Mouse (Mus musculus): ENCODE measurements at regions not wholly inside any gene's neighbourhood (a gene's known extent, or its start where the extent isn't known, plus 50 kb on each side); places are given as distances from the start of the nearest gene placed in this dataset.

GRCm38 (mm10) chr15:56604266-56604665, 873.2 kb downstream of the Slc22a22 start:
- H3K4me1 ChIP-seq, result no peaks in the 10 kb centered on the region
- H3K4me2 ChIP-seq (replicated peaks), result no peak overlapping the region
- no peak overlapping the region for H3K27ac ChIP-seq (replicated peaks)
- ATAC-seq (ENCODE audit: insufficient number of reproducible peaks, low FRiP score, low TSS enrichment, low read depth), result no peak
- H3K36me3 ChIP-seq, result no peaks in the 10 kb centered on the region
- no peak overlapping the region for H3K9ac ChIP-seq
- no peaks in the 10 kb centered on the region for H3K27me3 ChIP-seq
- no peak overlapping the region for H3K4me3 ChIP-seq (replicated peaks)
- no peaks in the 10 kb centered on the region for H3K9me3 ChIP-seq (replicated peaks)
- WGBS, result 81% methylated on average over 3 of the region's 3 CpGs

GRCm38 (mm10) chr15:56592656-56593055, 884.8 kb downstream of the Slc22a22 start:
- Histone ChIP-seq H3K27ac (replicated peaks) (no peak overlapping the region), H3K9me3 (replicated peaks) (no peaks in the 10 kb centered on the region), H3K4me2 (replicated peaks) (no peak overlapping the region), H3K4me3 (replicated peaks) (no peak overlapping the region), H3K9ac (no peak overlapping the region), H3K27me3 (no peaks in the 10 kb centered on the region), H3K36me3 (no peaks in the 10 kb centered on the region), H3K4me1 (no peaks in the 10 kb centered on the region)
- no peak for ATAC-seq (ENCODE audit: insufficient number of reproducible peaks, low FRiP score, low TSS enrichment, low read depth)
- WGBS, result 31% methylated on average over 4 of the region's 4 CpGs

DNA sequence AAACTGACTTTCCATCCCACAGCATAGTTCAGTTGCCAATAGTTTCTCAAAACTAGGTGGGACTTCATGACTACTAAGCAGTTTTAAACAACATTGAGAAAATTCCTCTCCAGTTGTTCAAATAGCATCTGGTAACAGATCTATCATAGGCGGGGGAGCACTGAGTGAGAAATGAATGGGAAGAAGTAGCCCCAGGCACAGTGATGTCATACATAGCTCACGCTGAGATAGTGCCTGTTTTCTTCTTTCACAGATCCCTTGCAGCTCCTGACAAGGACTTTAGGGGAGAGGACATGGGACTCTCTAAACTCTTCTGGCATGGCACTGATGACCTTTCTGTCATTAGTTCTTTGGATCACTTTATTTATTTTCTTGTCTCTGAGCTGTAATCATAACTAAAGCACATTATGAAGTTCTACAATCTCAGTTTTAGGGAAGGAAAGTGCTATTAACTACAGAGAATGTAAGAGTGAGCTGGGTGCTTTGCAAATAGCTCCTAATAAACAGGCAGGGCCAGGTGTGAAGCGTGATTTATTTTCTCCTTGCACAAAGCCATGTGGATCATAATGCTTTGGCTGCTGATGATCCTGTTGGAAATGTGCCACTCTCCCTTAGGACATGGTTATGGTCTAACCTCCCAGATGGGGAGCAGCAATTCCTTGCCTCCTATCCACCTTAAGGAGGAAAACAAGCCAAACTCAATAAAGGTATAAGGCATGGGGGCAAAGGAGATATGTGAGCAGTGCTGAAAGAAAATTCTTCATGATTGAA, 896.5 kb downstream of the Slc22a22 start:
- 37% methylated on average over 3 of the region's 3 CpGs for WGBS
- Histone ChIP-seq H3K27me3 (no peaks in the 10 kb centered on the region), H3K9ac (no peak overlapping the region), H3K4me3 (replicated peaks) (no peak overlapping the region), H3K4me1 (no peaks in the 10 kb centered on the region), H3K9me3 (replicated peaks) (no peaks in the 10 kb centered on the region), H3K4me2 (replicated peaks) (no peak overlapping the region), H3K36me3 (no peaks in the 10 kb centered on the region), H3K27ac (replicated peaks) (no peak overlapping the region)
- no peak for ATAC-seq (ENCODE audit: insufficient number of reproducible peaks, low FRiP score, low TSS enrichment, low read depth)

DNA sequence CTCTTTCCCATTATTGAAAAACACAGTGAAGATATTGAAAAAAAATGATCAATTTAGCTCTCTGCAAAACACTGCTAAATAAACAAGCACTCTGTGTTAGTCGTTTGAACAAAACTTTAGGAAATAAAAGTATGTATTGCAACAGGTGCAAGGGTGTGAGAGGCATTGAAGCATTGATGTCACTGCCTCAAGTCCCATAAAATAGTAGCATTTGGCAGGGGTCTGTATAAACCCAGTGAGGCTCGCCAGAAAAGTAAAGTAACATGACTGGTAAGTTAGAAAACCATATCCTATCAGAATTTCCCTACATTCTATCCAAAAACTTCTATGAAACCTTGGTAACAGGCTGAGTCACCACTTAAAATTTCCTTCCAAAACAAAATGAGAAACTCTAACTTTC, 914.2 kb downstream of the Slc22a22 start:
- WGBS, result 49% methylated on average over 2 of the region's 2 CpGs

GRCm38 (mm10) chr15:56562785-56563184, 914.6 kb downstream of the Slc22a22 start:
- Histone ChIP-seq H3K36me3 (no peaks in the 10 kb centered on the region), H3K4me2 (replicated peaks) (no peak overlapping the region), H3K9me3 (replicated peaks) (no peaks in the 10 kb centered on the region), H3K9ac (no peak overlapping the region), H3K4me3 (replicated peaks) (no peak overlapping the region), H3K27me3 (no peaks in the 10 kb centered on the region), H3K4me1 (no peaks in the 10 kb centered on the region), H3K27ac (replicated peaks) (no peak overlapping the region)
- WGBS, result 28% methylated on average over 1 of the region's 1 CpGs
- ATAC-seq (ENCODE audit: insufficient number of reproducible peaks, low FRiP score, low TSS enrichment, low read depth), result no peak

More for the DNA sequence above, 914.2 kb downstream of the Slc22a22 start:
- no peak overlapping the region for H3K4me2 ChIP-seq (replicated peaks)
- no peak overlapping the region for H3K9ac ChIP-seq
- no peaks in the 10 kb centered on the region for H3K4me1 ChIP-seq
- ATAC-seq (ENCODE audit: insufficient number of reproducible peaks, low FRiP score, low TSS enrichment, low read depth), result no peak
- H3K27me3 ChIP-seq, result no peaks in the 10 kb centered on the region
- H3K27ac ChIP-seq (replicated peaks), result no peak overlapping the region
- H3K4me3 ChIP-seq (replicated peaks), result no peak overlapping the region
- H3K9me3 ChIP-seq (replicated peaks), result no peaks in the 10 kb centered on the region
- H3K36me3 ChIP-seq, result no peaks in the 10 kb centered on the region

DNA sequence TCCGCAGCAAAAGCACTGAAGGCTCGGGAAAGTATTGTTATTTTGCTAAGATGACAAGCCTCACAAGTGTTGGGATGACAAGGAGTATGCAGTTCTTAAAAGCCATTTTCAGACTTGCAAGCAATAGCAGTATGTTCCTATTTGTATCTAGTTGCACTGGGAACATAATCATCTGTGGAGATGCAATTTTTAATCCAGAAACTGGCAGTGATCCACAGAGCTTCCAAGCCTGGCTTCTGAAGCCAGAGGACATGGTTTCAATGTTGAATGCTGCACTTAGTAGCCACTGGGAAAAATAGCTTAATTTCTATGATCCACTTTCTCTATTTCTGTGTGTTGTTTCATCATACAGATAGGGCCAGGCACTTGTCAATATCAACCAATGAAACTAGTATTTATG, 915.3 kb downstream of the Slc22a22 start:
- ATAC-seq (ENCODE audit: insufficient number of reproducible peaks, low FRiP score, low TSS enrichment, low read depth), result no peak
- no peak overlapping the region for H3K27ac ChIP-seq (replicated peaks)
- WGBS, result 64% methylated on average over 2 of the region's 2 CpGs

GRCm38 (mm10) chr15:56554386-56554785, 923.0 kb downstream of the Slc22a22 start:
- no peaks in the 10 kb centered on the region for H3K36me3 ChIP-seq
- H3K27me3 ChIP-seq, result no peaks in the 10 kb centered on the region
- 77% methylated on average over 3 of the region's 3 CpGs for WGBS

More for the DNA sequence above, 915.3 kb downstream of the Slc22a22 start:
- no peak overlapping the region for H3K4me3 ChIP-seq (replicated peaks)
- no peaks in the 10 kb centered on the region for H3K36me3 ChIP-seq
- H3K9ac ChIP-seq, result no peak overlapping the region
- no peak overlapping the region for H3K4me2 ChIP-seq (replicated peaks)
- H3K9me3 ChIP-seq (replicated peaks), result no peaks in the 10 kb centered on the region
- H3K27me3 ChIP-seq, result no peaks in the 10 kb centered on the region
- H3K4me1 ChIP-seq, result no peaks in the 10 kb centered on the region

GRCm38 (mm10) chr15:56553851-56554250, 923.6 kb downstream of the Slc22a22 start:
- ATAC-seq (ENCODE audit: insufficient number of reproducible peaks, low FRiP score, low TSS enrichment, low read depth), result no peak
- Histone ChIP-seq H3K27me3 (no peaks in the 10 kb centered on the region), H3K9ac (no peak overlapping the region), H3K9me3 (replicated peaks) (no peaks in the 10 kb centered on the region), H3K4me1 (no peaks in the 10 kb centered on the region), H3K27ac (replicated peaks) (no peak overlapping the region), H3K36me3 (no peaks in the 10 kb centered on the region), H3K4me2 (replicated peaks) (no peak overlapping the region), H3K4me3 (replicated peaks) (no peak overlapping the region)
- whole genome bisulfite sequencing, result 59% methylated on average over 1 of the region's 1 CpGs

More at GRCm38 (mm10) chr15:56554386-56554785, 923.0 kb downstream of the Slc22a22 start:
- ATAC-seq (ENCODE audit: insufficient number of reproducible peaks, low FRiP score, low TSS enrichment, low read depth), result no peak
- no peaks in the 10 kb centered on the region for H3K9me3 ChIP-seq (replicated peaks)
- H3K4me1 ChIP-seq, result no peaks in the 10 kb centered on the region
- no peak overlapping the region for H3K9ac ChIP-seq
- no peak overlapping the region for H3K4me3 ChIP-seq (replicated peaks)
- H3K27ac ChIP-seq (replicated peaks), result no peak overlapping the region
- H3K4me2 ChIP-seq (replicated peaks), result no peak overlapping the region

DNA sequence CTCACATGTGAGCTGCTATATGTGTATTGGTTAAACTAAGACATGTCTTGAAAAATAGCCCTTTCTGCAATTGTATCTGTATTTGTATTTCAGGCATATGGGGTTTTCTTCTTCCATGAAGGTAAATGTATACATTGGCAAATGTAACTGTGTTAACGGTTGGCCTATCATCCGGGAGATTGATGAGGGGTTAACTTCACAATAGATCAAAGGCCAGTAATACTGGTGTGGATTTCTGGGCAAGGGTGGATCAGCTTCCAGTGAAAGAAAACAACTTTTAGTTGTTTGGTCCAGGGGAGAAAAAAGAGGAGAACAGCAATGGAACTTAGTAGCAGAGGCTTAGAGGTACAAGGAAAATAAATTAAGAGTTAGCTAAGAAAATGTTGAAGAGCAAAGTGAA, 945.9 kb downstream of the Slc22a22 start:
- 37% methylated on average over 2 of the region's 2 CpGs for WGBS
- no peaks in the 10 kb centered on the region for H3K27me3 ChIP-seq
- no peaks in the 10 kb centered on the region for H3K36me3 ChIP-seq
- no peak overlapping the region for H3K4me2 ChIP-seq (replicated peaks)
- no peak overlapping the region for H3K27ac ChIP-seq (replicated peaks)
- no peaks in the 10 kb centered on the region for H3K4me1 ChIP-seq
- H3K9me3 ChIP-seq (replicated peaks), result no peaks in the 10 kb centered on the region
- no peak for ATAC-seq (ENCODE audit: insufficient number of reproducible peaks, low FRiP score, low TSS enrichment, low read depth)
- H3K4me3 ChIP-seq (replicated peaks), result no peak overlapping the region
- H3K9ac ChIP-seq, result no peak overlapping the region

- no peaks in the 10 kb centered on the region for H3K4me1 ChIP-seq
- no peak for ATAC-seq (ENCODE audit: insufficient number of reproducible peaks, low FRiP score, low TSS enrichment, low read depth)
- H3K27me3 ChIP-seq, result no peaks in the 10 kb centered on the region
- H3K4me3 ChIP-seq (replicated peaks), result no peak overlapping the region
- no peak overlapping the region for H3K4me2 ChIP-seq (replicated peaks)
- WGBS, result 77% methylated on average over 1 of the region's 1 CpGs
- no peaks in the 10 kb centered on the region for H3K36me3 ChIP-seq
- no peaks in the 10 kb centered on the region for H3K9me3 ChIP-seq (replicated peaks)
- no peak overlapping the region for H3K9ac ChIP-seq
- H3K27ac ChIP-seq (replicated peaks), result no peak overlapping the region
These were observed 959.0 kb downstream of the Slc22a22 start for GRCm38 (mm10) chr15:56518379-56518778.

DNA sequence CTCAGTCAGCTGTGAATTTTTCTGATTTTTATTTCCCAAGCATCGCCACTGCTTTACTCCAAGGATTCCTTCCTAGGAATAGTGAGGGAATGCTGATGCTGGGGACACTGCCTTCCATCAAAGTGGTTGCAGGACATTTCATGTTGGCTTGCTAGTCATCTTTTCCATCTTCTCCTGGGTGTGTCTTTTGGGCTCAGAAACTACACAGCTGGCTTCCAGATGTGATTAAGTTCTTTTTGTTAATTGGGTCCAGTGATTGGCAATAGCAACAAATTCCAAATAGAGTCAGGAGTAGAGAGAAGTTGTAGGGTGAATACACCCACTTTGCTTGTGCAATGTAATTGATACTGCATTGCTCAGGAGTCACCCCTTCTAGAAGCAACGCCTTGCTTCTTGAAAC, 961.3 kb downstream of the Slc22a22 start:
- Histone ChIP-seq H3K36me3 (no peaks in the 10 kb centered on the region), H3K27me3 (no peaks in the 10 kb centered on the region), H3K9ac (no peak overlapping the region), H3K27ac (replicated peaks) (no peak overlapping the region), H3K4me3 (replicated peaks) (no peak overlapping the region), H3K4me1 (no peaks in the 10 kb centered on the region), H3K4me2 (replicated peaks) (no peak overlapping the region), H3K9me3 (replicated peaks) (no peaks in the 10 kb centered on the region)
- ATAC-seq (ENCODE audit: insufficient number of reproducible peaks, low FRiP score, low TSS enrichment, low read depth), result no peak
- 51% methylated on average over 2 of the region's 2 CpGs for WGBS

- Histone ChIP-seq H3K36me3 (no peaks in the 10 kb centered on the region), H3K27me3 (no peaks in the 10 kb centered on the region)
- no peak for ATAC-seq (ENCODE audit: insufficient number of reproducible peaks, low FRiP score, low TSS enrichment, low read depth)
These were observed 978.7 kb downstream of the Slc22a22 start for GRCm38 (mm10) chr15:56498774-56499173.

More at GRCm38 (mm10) chr15:56498774-56499173, 978.7 kb downstream of the Slc22a22 start:
- no peak overlapping the region for H3K27ac ChIP-seq (replicated peaks)
- H3K4me3 ChIP-seq (replicated peaks), result no peak overlapping the region
- WGBS, result 53% methylated on average over 3 of the region's 3 CpGs
- H3K9ac ChIP-seq, result no peak overlapping the region
- H3K4me1 ChIP-seq, result no peaks in the 10 kb centered on the region
- no peaks in the 10 kb centered on the region for H3K9me3 ChIP-seq (replicated peaks)
- H3K4me2 ChIP-seq (replicated peaks), result no peak overlapping the region

Data from embryonic facial prominence, embryonic 15.5 days (tissue).